ENCODE assay signal across 10 mouse cellular contexts in genomic region chr15:78683474-78683873, GRCm38 (mm10). TPM values are rescaled to one million over a fixed set of nuclear protein-coding genes. Genes with fewer than 3 reads are reported as not detected.
DNase-seq lines count a peak whose midpoint lies in the region; ATAC-seq and TF ChIP-seq lines count a peak whose summit lies in the region.
"Had no signal": no experiment of that assay in that cellular context is flagged by ENCODE, and none has a peak within 500 bp of the region (broad histone marks: within the 10 kb centered on the region; RNA-seq: fewer than 3 reads in every experiment).

No protein-coding gene starts in this region.

- H3K9me3 ChIP-seq in neural tube, embryonic 11.5 days (ENCODE audit: control insufficient read depth, low read length) = no peaks in the 10 kb centered on the region
- H3K9me3 ChIP-seq in forebrain, postnatal 0 days (ENCODE audit: low read length) = no peaks in the 10 kb centered on the region
- no peaks in the 10 kb centered on the region for H3K9me3 ChIP-seq in midbrain, embryonic 15.5 days
- H3K9me3 ChIP-seq: stomach, embryonic 15.5 days had no signal

- H3K27me3 ChIP-seq in neural tube, embryonic 11.5 days (ENCODE audit: control insufficient read depth, insufficient read depth, low read length) = no peaks in the 10 kb centered on the region
- no peaks in the 10 kb centered on the region for H3K27me3 ChIP-seq in forebrain, postnatal 0 days (ENCODE audit: insufficient read depth, low read length)
- H3K27me3 ChIP-seq in midbrain, embryonic 15.5 days (replicated peaks) = no peaks in the 10 kb centered on the region
- H3K27me3 ChIP-seq: stomach, embryonic 15.5 days had no signal

- no peak overlapping the region for H3K9ac ChIP-seq in neural tube, embryonic 11.5 days (ENCODE audit: low read length)
- peak overlapping the region; percentile 22; the same call in 1 of the 2 replicates for H3K9ac ChIP-seq in forebrain, postnatal 0 days
- no peak overlapping the region for H3K9ac ChIP-seq in midbrain, embryonic 15.5 days
- H3K9ac ChIP-seq: stomach, embryonic 15.5 days had no signal

- H3K27ac ChIP-seq in neural tube, embryonic 11.5 days (ENCODE audit: low read depth, low read length) = 0 out of 2 replicates have a peak overlapping the region, but pooled peaks have one; percentile 42
- peak overlapping the region; percentile 82 for H3K27ac ChIP-seq in forebrain, postnatal 0 days (ENCODE audit: low read depth, low read length)
- H3K27ac ChIP-seq in midbrain, embryonic 15.5 days = peak overlapping the region; percentile 66
- H3K27ac ChIP-seq: stomach, embryonic 15.5 days had no signal

- WGBS in neural tube, embryonic 11.5 days = 23% methylated on average over 8 of the region's 8 CpGs
- WGBS in forebrain, postnatal 0 days = 14% methylated on average over 8 of the region's 8 CpGs
- WGBS in midbrain, embryonic 15.5 days = 10% methylated on average over 8 of the region's 8 CpGs

- H3K36me3 ChIP-seq in neural tube, embryonic 11.5 days (ENCODE audit: control insufficient read depth, insufficient read depth, low read length) = no peaks in the 10 kb centered on the region
- H3K36me3 ChIP-seq in forebrain, postnatal 0 days (ENCODE audit: insufficient read depth) = no peaks in the 10 kb centered on the region
- no peaks in the 10 kb centered on the region for H3K36me3 ChIP-seq in midbrain, embryonic 15.5 days (replicated peaks)
- H3K36me3 ChIP-seq: stomach, embryonic 15.5 days had no signal

- no peak overlapping the region for H3K4me3 ChIP-seq in neural tube, embryonic 11.5 days (ENCODE audit: low read depth, low read length)
- H3K4me3 ChIP-seq in forebrain, postnatal 0 days (ENCODE audit: low read depth, low read length) = no peak overlapping the region
- no peak overlapping the region for H3K4me3 ChIP-seq in midbrain, embryonic 15.5 days
- H3K4me3 ChIP-seq: stomach, embryonic 15.5 days had no signal

- no peak for TF ChIP-seq CTCF in forebrain, postnatal 0 days (IDR thresholded peaks at IDR 0.05; ENCODE audit: low read depth)

- no peak overlapping the region; the same call in 1 of the 2 replicates for H3K4me2 ChIP-seq in neural tube, embryonic 11.5 days (ENCODE audit: low read depth)
- no peak overlapping the region for H3K4me2 ChIP-seq in forebrain, postnatal 0 days (ENCODE audit: low read depth)
- no peak overlapping the region for H3K4me2 ChIP-seq in midbrain, embryonic 15.5 days
- H3K4me2 ChIP-seq: stomach, embryonic 15.5 days had no signal

- peaks cover 24% of the 10 kb centered on the region for H3K4me1 ChIP-seq in neural tube, embryonic 11.5 days (ENCODE audit: control insufficient read depth, insufficient read depth, low read length)
- H3K4me1 ChIP-seq in forebrain, postnatal 0 days (ENCODE audit: insufficient read depth) = peaks cover 17% of the 10 kb centered on the region
- peaks cover 74% of the 10 kb centered on the region for H3K4me1 ChIP-seq in midbrain, embryonic 15.5 days

- DNase-seq in neural tube, embryonic 11.5 days (ENCODE audit: low spot score) = peak; percentile 49
- no peak for DNase-seq in neural tube, embryonic 10.5 days (ENCODE audit: extremely low spot score, low spot score)
- DNase-seq in forebrain, postnatal 0 days = peak; percentile 63
- DNase-seq in thymus, postnatal 4 days = peak; percentile 60
- DNase-seq in layer of hippocampus, postnatal 36 days = no peak
- no peak for DNase-seq in adrenal gland, postnatal 36 days
- DNase-seq in cerebellum, postnatal 14 days = no peak

- ATAC-seq in neural tube, embryonic 11.5 days (ENCODE audit: insufficient read depth, low FRiP score, low TSS enrichment) = no peak
- peak; percentile 82 for ATAC-seq in forebrain, postnatal 0 days
- ATAC-seq in midbrain, embryonic 15.5 days (replicated peaks) = peak; percentile 46

RNA-seq across cellular contexts. Expression of gene Elfn2, which starts 35.1 kb away (rescaled TPM):
- 0.15 and 0.73 TPM in 2 replicates for polyA plus RNA-seq in neural tube, embryonic 11.5 days (2014; fragmentation: Nextera tagmentation; extraction: Ambion mirVana)
- total RNA-seq in forebrain, postnatal 0 days (2014; rRNA removed) = 33.9 and 51.6 TPM in 2 replicates
- polyA plus RNA-seq in forebrain, postnatal 0 days (2015; fragmentation: Nextera tagmentation; extraction: Ambion mirVana) = 8.1 and 10.1 TPM in 2 replicates
- 10.1 and 11.1 TPM in 2 replicates for polyA plus RNA-seq in midbrain, embryonic 15.5 days (2015; fragmentation: Nextera tagmentation; extraction: Ambion mirVana)
- total RNA-seq in layer of hippocampus, postnatal 36 days (2021) = 100 to 1,000 TPM; 181 to 207 TPM
- total RNA-seq in adrenal gland, postnatal 36 days (2021) = 1 to 10 TPM; 2.7 to 3.0 TPM
- polyA plus RNA-seq: liver, embryonic 16.5 days had no signal

Comparison
In these comparisons a context has a peak if more than half of its experiments do, and no peak if none do; other contexts are left out.
1. DNase-seq: peak in neural tube, embryonic 11.5 days (single experiment), forebrain, postnatal 0 days (single experiment) and thymus, postnatal 4 days (single experiment); none in neural tube, embryonic 10.5 days (single experiment), layer of hippocampus, postnatal 36 days (0 of 2), adrenal gland, postnatal 36 days (0 of 2) and cerebellum, postnatal 14 days (0 of 2).
2. Peak in every context shown above with its lines, with median percentiles within 50 percentile points of each other: H3K27ac ChIP-seq.